Mouse (Mus musculus) embryonic facial prominence, embryonic 13.5 days (tissue): ENCODE measurements around the gene Cdkl4. TPM values are rescaled to one million over a fixed set of nuclear protein-coding genes. Genes with fewer than 3 reads are reported as not detected.
A peak's percentile ranks its signal among the peaks of the same experiment; 100 is the strongest.
"Not testable (repeated sequence)": the region's sequence is repeated elsewhere in the genome, so short reads cannot be mapped to it uniquely, and the experiment has no call there.

ENCODE experiments used
- ATAC-seq: fragments of 200-750 bp; cut with Nextera tagmentation; 2 replicates; pipeline ENCODE4 v1.8.0; 2017; ENCODE audit warnings: low read depth; ENCODE audit not compliant: insufficient number of reproducible peaks, insufficient read depth, low FRiP score, low TSS enrichment
- H3K27ac ChIP-seq: fragments of 300-500 bp; sonication (generic); 2 replicates; pipeline ENCODE4 v1.5.1; 2015; ENCODE audit warnings: moderate library complexity, mild to moderate bottlenecking, inconsistent platforms
- H3K27me3 ChIP-seq: fragments of 300-500 bp; sonication (generic); 2 replicates; pipeline ENCODE4 v1.6.1; 2015; ENCODE audit warnings: mild to moderate bottlenecking, inconsistent platforms
- H3K36me3 ChIP-seq: fragments of 300-500 bp; sonication (generic); 2 replicates; pipeline ENCODE4 v1.6.1; 2015; ENCODE audit warnings: mild to moderate bottlenecking, inconsistent platforms
- H3K4me1 ChIP-seq: fragments of 300-500 bp; sonication (generic); 2 replicates; pipeline ENCODE4 v1.6.1; 2015; ENCODE audit warnings: inconsistent platforms
- H3K4me2 ChIP-seq: fragments of 300-500 bp; sonication (generic); 2 replicates; pipeline ENCODE4 v1.6.1; 2015; ENCODE audit warnings: moderate library complexity, mild to moderate bottlenecking, inconsistent platforms
- H3K4me3 ChIP-seq: fragments of 300-500 bp; sonication (generic); 2 replicates; pipeline ENCODE4 v1.5.1; 2015; ENCODE audit warnings: mild to moderate bottlenecking, inconsistent platforms
- H3K9ac ChIP-seq: fragments of 300-500 bp; sonication (generic); 2 replicates; pipeline ENCODE4 v1.6.1; 2015; ENCODE audit warnings: mild to moderate bottlenecking, inconsistent platforms
- H3K9me3 ChIP-seq: fragments of 300-500 bp; sonication (generic); 2 replicates; pipeline ENCODE4 v1.6.1; 2016; ENCODE audit warnings: inconsistent platforms
- WGBS: fragments of 180-500 bp; shearing (Covaris S2); methylation state at CpG from one replicate; pipeline ENCODE4 v1.1.7; 2015; ENCODE audit warnings: mixed read lengths; 5-methylcytosine and 5-hydroxymethylcytosine counted together
- polyA plus RNA-seq: library from polyadenylated mRNA; unstranded; fragments of >200 nt; fragmentation: Nextera tagmentation; extraction: Ambion mirVana; gene quantifications from 2 replicates; pipeline ENCODE4 v1.2.1, GENCODE M21; 2015

Gene Cdkl4
- polyA plus RNA-seq, 1 experiment from 2014 or later: 0.34 TPM

- H3K4me2 ChIP-seq: no peak overlapping the region
- no peak overlapping the region for H3K27ac ChIP-seq
- no peak overlapping the region for H3K9ac ChIP-seq
- 98% methylated on average over 1 of the region's 1 CpGs for WGBS
- H3K27me3 ChIP-seq: no peaks in the 10 kb centered on the region
- H3K9me3 ChIP-seq: no peaks in the 10 kb centered on the region
- no peak for ATAC-seq
- peaks cover 18% of the 10 kb centered on the region for H3K36me3 ChIP-seq
- no peak overlapping the region for H3K4me3 ChIP-seq
- H3K4me1 ChIP-seq: peaks cover 11% of the 10 kb centered on the region
Observed at GRCm38 (mm10) chr17:80578041-80578440, 428 bp upstream of the Cdkl4 start.

GRCm38 (mm10) chr17:80577214-80577613, 399 bp downstream of the Cdkl4 start:
- Histone ChIP-seq H3K4me2 (peak overlapping the region; percentile 95), H3K4me1 (peaks cover 11% of the 10 kb centered on the region), H3K36me3 (peaks cover 16% of the 10 kb centered on the region), H3K4me3 (peak overlapping the region; percentile 51), H3K9ac (peak overlapping the region; percentile 69), H3K27me3 (no peaks in the 10 kb centered on the region), H3K27ac (no peak overlapping the region), H3K9me3 (no peaks in the 10 kb centered on the region)
- peak; percentile 86 for ATAC-seq
- WGBS: under 1% methylated on average over 30 of the region's 30 CpGs

- no peaks in the 10 kb centered on the region for H3K9me3 ChIP-seq
- H3K36me3 ChIP-seq: peaks cover 3% of the 10 kb centered on the region; the same call in 1 of the 2 replicates
- H3K27ac ChIP-seq: no peak overlapping the region
- no peak for ATAC-seq
- H3K4me3 ChIP-seq: no peak overlapping the region
- H3K27me3 ChIP-seq: no peaks in the 10 kb centered on the region
- H3K4me1 ChIP-seq: peaks cover 17% of the 10 kb centered on the region
- WGBS: 62% methylated on average over 7 of the region's 7 CpGs
- H3K9ac ChIP-seq: no peak overlapping the region
- no peak overlapping the region for H3K4me2 ChIP-seq
Observed at GRCm38 (mm10) chr17:80575008-80575407, 2.6 kb downstream of the Cdkl4 start.

DNA sequence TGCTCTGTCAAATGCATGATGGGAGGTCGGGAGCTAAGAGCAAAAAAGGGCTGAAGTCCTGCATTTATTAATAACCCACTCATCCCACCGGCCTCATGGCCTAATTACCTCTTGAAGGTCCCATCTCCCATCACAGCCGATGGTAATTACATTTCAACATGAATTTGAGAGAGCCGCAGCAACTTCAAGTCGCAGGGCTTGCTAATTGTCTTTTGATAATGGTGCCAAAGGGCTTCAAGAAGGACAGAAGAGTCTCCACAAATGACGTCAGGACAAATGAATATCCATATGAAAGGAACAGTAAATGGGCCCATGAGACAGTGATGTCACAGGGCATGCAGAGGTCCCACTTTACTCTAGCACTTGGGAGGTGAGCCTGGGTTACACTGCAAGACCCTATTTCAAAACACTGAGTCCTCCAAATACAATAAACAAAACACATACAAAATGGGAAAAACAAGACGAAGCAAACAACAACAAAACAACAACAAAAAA, 3.1 kb downstream of the Cdkl4 start:
- H3K4me2 ChIP-seq: no peak overlapping the region
- H3K9ac ChIP-seq: no peak overlapping the region
- no peak for ATAC-seq
- H3K4me3 ChIP-seq: no peak overlapping the region
- no peaks in the 10 kb centered on the region for H3K36me3 ChIP-seq
- no peak overlapping the region for H3K27ac ChIP-seq
- 78% methylated on average over 7 of the region's 7 CpGs for WGBS
- H3K4me1 ChIP-seq: peaks cover 17% of the 10 kb centered on the region
- H3K9me3 ChIP-seq: no peaks in the 10 kb centered on the region
- H3K27me3 ChIP-seq: no peaks in the 10 kb centered on the region

- ATAC-seq: no peak
- H3K4me3 ChIP-seq: no peak overlapping the region
- no peak overlapping the region for H3K27ac ChIP-seq
Observed at GRCm38 (mm10) chr17:80572187-80572935, 5.3 kb downstream of the Cdkl4 start.

GRCm38 (mm10) chr17:80571460-80571859, 6.2 kb downstream of the Cdkl4 start:
- ATAC-seq: no peak
- H3K9ac ChIP-seq: no peak overlapping the region
- WGBS: 70% methylated on average over 4 of the region's 4 CpGs

More at GRCm38 (mm10) chr17:80572187-80572935, 5.3 kb downstream of the Cdkl4 start:
- Histone ChIP-seq H3K4me2 (no peak overlapping the region), H3K4me1 (peaks cover 13% of the 10 kb centered on the region), H3K9me3 (0 out of 2 replicates have a peak, but pooled peaks cover 3% of the 10 kb centered on the region), H3K9ac (no peak overlapping the region), H3K27me3 (no peaks in the 10 kb centered on the region), H3K36me3 (no peaks in the 10 kb centered on the region)
- 93% methylated on average over 13 of the region's 13 CpGs for WGBS

GRCm38 (mm10) chr17:80569718-80570117, 7.9 kb downstream of the Cdkl4 start:
- H3K4me3 ChIP-seq, H3K36me3 ChIP-seq, H3K4me2 ChIP-seq, H3K9me3 ChIP-seq, H3K9ac ChIP-seq, H3K27me3 ChIP-seq, H3K27ac ChIP-seq, ATAC-seq, H3K4me1 ChIP-seq: not testable (repeated sequence)
- 86% methylated on average over 2 of the region's 2 CpGs for whole genome bisulfite sequencing

More at GRCm38 (mm10) chr17:80571460-80571859, 6.2 kb downstream of the Cdkl4 start:
- Histone ChIP-seq H3K27me3 (no peaks in the 10 kb centered on the region), H3K4me1 (peaks cover 6% of the 10 kb centered on the region; the same call in 1 of the 2 replicates), H3K9me3 (0 out of 2 replicates have a peak, but pooled peaks cover 5% of the 10 kb centered on the region), H3K36me3 (no peaks in the 10 kb centered on the region), H3K4me3 (no peak overlapping the region), H3K4me2 (no peak overlapping the region), H3K27ac (no peak overlapping the region)

DNA sequence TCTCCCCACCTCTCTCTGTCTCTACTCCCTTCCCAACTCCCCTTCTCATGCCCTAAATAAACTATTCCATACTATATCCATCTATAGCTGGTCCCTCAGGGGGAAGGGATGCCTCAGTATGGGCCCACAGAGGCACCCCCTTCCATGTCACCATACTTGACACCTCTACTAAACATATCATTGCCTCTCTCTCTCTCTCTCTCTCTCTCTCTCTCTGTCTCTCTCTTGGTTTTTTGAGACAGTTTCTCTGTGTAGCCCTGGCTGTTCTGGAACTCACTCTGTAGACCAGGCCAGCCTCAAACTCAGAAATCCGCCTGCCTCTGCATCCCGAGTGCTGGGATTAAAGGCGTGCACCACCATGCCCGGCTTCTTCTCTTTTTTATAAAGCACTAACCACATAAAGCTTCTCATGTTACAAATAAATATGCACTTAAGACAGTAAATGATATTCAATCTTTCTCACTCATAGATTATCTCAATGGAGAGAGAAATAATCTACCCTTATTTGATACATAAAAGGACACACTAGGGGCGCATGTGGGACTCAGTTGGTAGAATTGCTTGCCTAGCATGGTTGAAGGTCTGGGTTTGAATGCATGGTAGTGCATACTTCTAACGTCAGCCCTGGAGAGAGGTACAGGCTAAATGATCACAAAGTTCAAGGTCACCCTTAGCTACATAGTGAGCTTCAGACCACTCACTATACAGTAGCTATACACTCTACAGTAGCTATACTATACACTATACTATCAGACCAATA, 8.6 kb downstream of the Cdkl4 start:
- 89% methylated on average over 6 of the region's 6 CpGs for WGBS
- ATAC-seq: no peak
- no peak overlapping the region for H3K9ac ChIP-seq
- H3K4me1 ChIP-seq: peaks cover 6% of the 10 kb centered on the region; the same call in 1 of the 2 replicates
- H3K27me3 ChIP-seq: no peaks in the 10 kb centered on the region
- no peak overlapping the region for H3K4me2 ChIP-seq
- no peak overlapping the region for H3K4me3 ChIP-seq
- no peak overlapping the region for H3K27ac ChIP-seq
- 0 out of 2 replicates have a peak, but pooled peaks cover 5% of the 10 kb centered on the region for H3K9me3 ChIP-seq
- H3K36me3 ChIP-seq: 0 out of 2 replicates have a peak, but pooled peaks cover 4% of the 10 kb centered on the region

DNA sequence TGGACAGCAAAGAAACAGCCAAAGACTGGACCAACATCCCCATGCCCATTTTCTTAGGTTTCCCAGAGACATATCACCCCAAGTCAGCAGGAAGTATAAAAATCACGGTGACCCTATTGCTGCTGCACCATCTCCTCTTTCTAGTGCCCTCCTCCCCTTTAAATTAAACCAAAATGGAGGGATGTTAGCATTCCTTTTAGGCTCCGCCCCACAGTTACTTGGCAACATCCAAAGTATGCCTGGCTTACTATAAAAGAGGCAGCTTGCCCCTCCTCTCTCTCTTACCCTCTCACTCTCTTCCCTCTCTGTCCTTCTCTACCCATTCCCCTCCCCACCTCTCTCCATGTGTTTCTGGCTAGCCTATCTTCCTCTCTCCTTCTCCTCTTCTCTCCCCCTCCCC, 9.2 kb downstream of the Cdkl4 start:
- no peak for ATAC-seq
- Histone ChIP-seq H3K27me3 (no peaks in the 10 kb centered on the region), H3K36me3 (0 out of 2 replicates have a peak, but pooled peaks cover 4% of the 10 kb centered on the region), H3K27ac (no peak overlapping the region), H3K9me3 (0 out of 2 replicates have a peak, but pooled peaks cover 5% of the 10 kb centered on the region), H3K9ac (no peak overlapping the region), H3K4me1 (peaks cover 6% of the 10 kb centered on the region; the same call in 1 of the 2 replicates), H3K4me2 (no peak overlapping the region), H3K4me3 (no peak overlapping the region)
- WGBS: 82% methylated on average over 2 of the region's 2 CpGs

DNA sequence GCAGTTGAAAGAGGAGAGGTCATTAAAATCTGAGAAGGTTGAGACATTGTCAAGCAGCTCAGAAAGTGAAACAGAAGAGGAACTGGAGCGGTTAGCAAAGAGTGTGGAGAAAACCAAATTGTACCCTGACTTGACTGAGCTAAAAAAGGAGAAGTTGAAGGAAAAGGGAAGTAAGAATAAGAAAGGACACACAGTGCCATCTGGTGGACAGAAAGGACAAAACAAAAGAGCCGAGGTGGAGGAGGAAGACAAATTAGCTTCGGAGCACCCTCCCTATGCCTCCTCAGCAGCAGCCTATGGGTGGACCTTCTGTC, 13.0 kb downstream of the Cdkl4 start:
- Histone ChIP-seq H3K4me1 (0 out of 2 replicates have a peak, but pooled peaks cover 3% of the 10 kb centered on the region), H3K27ac (no peak overlapping the region), H3K4me3 (no peak overlapping the region), H3K36me3 (0 out of 2 replicates have a peak, but pooled peaks cover 4% of the 10 kb centered on the region), H3K9ac (no peak overlapping the region), H3K9me3 (0 out of 2 replicates have a peak, but pooled peaks cover 5% of the 10 kb centered on the region), H3K4me2 (no peak overlapping the region), H3K27me3 (no peaks in the 10 kb centered on the region)
- ATAC-seq: no peak
- WGBS: 70% methylated on average over 3 of the region's 3 CpGs

DNA sequence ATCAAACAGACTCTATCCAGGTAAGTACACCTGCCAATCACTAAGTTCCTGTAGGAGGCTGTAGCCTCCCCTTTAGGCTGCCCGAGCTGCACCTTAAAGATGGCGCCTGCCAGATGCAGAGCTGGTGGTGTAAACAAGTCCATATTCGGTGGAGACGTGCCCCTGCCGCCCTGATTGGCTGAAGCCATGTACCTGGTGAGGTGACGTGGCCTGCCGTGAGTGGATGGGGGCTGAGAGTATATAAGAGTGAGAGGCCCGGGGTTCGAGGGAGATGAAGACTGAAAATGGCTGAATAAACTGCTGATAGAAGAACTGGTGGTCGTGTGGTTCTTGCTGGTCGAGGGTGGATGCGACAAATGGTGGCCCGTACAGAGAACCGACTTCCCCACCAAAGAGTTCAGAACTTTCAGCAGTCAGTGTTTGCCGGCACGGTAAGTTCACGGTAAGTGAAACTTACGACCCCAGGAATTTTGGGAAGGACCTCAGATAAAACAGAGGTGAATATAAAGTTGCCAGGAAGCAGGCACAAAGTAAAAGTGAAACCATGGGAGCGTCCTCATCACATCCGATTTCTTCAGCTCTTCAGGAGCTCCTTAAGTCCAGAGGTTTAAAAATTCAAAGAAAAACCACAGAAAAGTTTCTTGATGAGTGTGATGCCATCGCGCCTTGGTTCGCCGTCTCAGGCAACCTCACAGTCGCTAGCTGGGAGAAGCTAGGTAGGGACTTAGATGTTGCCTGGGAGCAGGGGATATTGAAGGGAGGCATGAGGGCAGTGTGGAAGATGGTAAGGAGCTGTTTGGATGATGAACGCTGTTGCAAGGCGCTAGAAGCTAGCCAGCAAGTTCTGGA, 13.6 kb downstream of the Cdkl4 start:
- not testable (repeated sequence) for H3K9me3 ChIP-seq, H3K27ac ChIP-seq, H3K27me3 ChIP-seq, H3K4me3 ChIP-seq, H3K4me2 ChIP-seq, ATAC-seq, H3K9ac ChIP-seq, H3K36me3 ChIP-seq, H3K4me1 ChIP-seq
- WGBS: 95% methylated on average over 27 of the region's 27 CpGs
